ENCODE assay signal across 8 mouse cellular contexts in genomic region chr12:85729022-85729944, GRCm38 (mm10). TPM values are rescaled to one million over a fixed set of nuclear protein-coding genes. Genes with fewer than 3 reads are reported as not detected.
DNase-seq lines count a peak whose midpoint lies in the region; ATAC-seq and TF ChIP-seq lines count a peak whose summit lies in the region.

No protein-coding gene starts in this region.

- H3K4me1 ChIP-seq in forebrain, embryonic 10.5 days, result 0 out of 2 replicates have a peak, but pooled peaks cover 5% of the 10 kb centered on the region
- H3K4me1 ChIP-seq in forebrain, embryonic 15.5 days, result peaks cover 6% of the 10 kb centered on the region; the same call in 1 of the 2 replicates
- H3K4me1 ChIP-seq in small intestine, adult 2 months (ENCODE audit: control insufficient read depth, insufficient read depth, insufficient read length, low read length), result no peaks in the 10 kb centered on the region

- no peak overlapping the region for H3K4me3 ChIP-seq in forebrain, embryonic 10.5 days
- no peak overlapping the region for H3K4me3 ChIP-seq in forebrain, embryonic 15.5 days
- H3K4me3 ChIP-seq in small intestine, adult 2 months (ENCODE audit: low read depth, low read length), result no peak overlapping the region

- no peak for ATAC-seq in forebrain, embryonic 15.5 days (replicated peaks)

- WGBS in forebrain, embryonic 10.5 days, result 40% methylated on average over 17 of the region's 17 CpGs
- 36% methylated on average over 17 of the region's 17 CpGs for WGBS in forebrain, embryonic 15.5 days
- 31% methylated on average over 17 of the region's 17 CpGs for WGBS in small intestine, adult 2 months

- no peaks in the 10 kb centered on the region for H3K36me3 ChIP-seq in forebrain, embryonic 10.5 days (replicated peaks)
- no peaks in the 10 kb centered on the region for H3K36me3 ChIP-seq in forebrain, embryonic 15.5 days
- H3K36me3 ChIP-seq in small intestine, adult 2 months (ENCODE audit: control insufficient read depth, insufficient read depth, low read length), result no peaks in the 10 kb centered on the region

- H3K27ac ChIP-seq in forebrain, embryonic 10.5 days, result no peak overlapping the region
- no peak overlapping the region for H3K27ac ChIP-seq in forebrain, embryonic 15.5 days (replicated peaks)
- H3K27ac ChIP-seq in small intestine, adult 2 months (ENCODE audit: insufficient read depth, low read depth, low read length), result no peak overlapping the region

- no peak overlapping the region for H3K4me2 ChIP-seq in forebrain, embryonic 15.5 days (replicated peaks)

- DNase-seq in forebrain, embryonic 10.5 days (ENCODE audit: extremely low spot score, low spot score), result peak; percentile 58
- DNase-seq in T-cell, adult 2 months (ENCODE audit: low spot score), result peak; percentile 37
- peak; percentile 81 to 82 for DNase-seq in cerebellum, postnatal 14 days
- peak; percentile 55 to 64 for DNase-seq in gastrocnemius, postnatal 4 days (ENCODE audit: low spot score in 2 of 2)
- peak; percentile 54 to 84 for DNase-seq in kidney, postnatal 36 days
- peak; percentile 82 for DNase-seq in lung, postnatal 36 days

- TF ChIP-seq POLR2A in small intestine, adult 2 months (IDR thresholded peaks at IDR 0.05; ENCODE audit: low read depth, low read length), result no peak

- no peaks in the 10 kb centered on the region for H3K27me3 ChIP-seq in forebrain, embryonic 10.5 days (ENCODE audit: poor library complexity, severe bottlenecking)
- no peaks in the 10 kb centered on the region for H3K27me3 ChIP-seq in forebrain, embryonic 15.5 days
- H3K27me3 ChIP-seq in small intestine, adult 2 months (ENCODE audit: control insufficient read depth, insufficient read depth, low read length), result no peaks in the 10 kb centered on the region

- no peak overlapping the region for H3K9ac ChIP-seq in forebrain, embryonic 15.5 days (replicated peaks)

- TF ChIP-seq CTCF in small intestine, adult 2 months (IDR thresholded peaks at IDR 0.05; ENCODE audit: extremely low read depth, insufficient read length, insufficient replicate concordance, low read depth, low read length), result peak; percentile 90; the same call in 1 of the 2 replicates

- no peaks in the 10 kb centered on the region for H3K9me3 ChIP-seq in forebrain, embryonic 10.5 days
- H3K9me3 ChIP-seq in forebrain, embryonic 15.5 days, result no peaks in the 10 kb centered on the region

RNA-seq across cellular contexts. Expression of gene Flvcr2, which starts 17.1 kb away (rescaled TPM):
- polyA plus RNA-seq in forebrain, embryonic 10.5 days (2016; fragmentation: Nextera tagmentation; extraction: Ambion mirVana), result 0.49 and 0.62 TPM in 2 replicates
- 4.2 and 4.4 TPM in 2 replicates for polyA plus RNA-seq in forebrain, embryonic 15.5 days (2015; fragmentation: Nextera tagmentation; extraction: Ambion mirVana)
- 1 to 10 TPM; 3.5 to 3.9 TPM for total RNA-seq in gastrocnemius, postnatal 4 days (2021)
- 1.8 and 3.4 TPM in 2 replicates for polyA plus RNA-seq in small intestine, adult 2 months (2012; rRNA removed)

RNA-seq across cellular contexts. Expression of gene Batf, which starts 42.8 kb away (rescaled TPM):
- 1.3 and 1.5 TPM in 2 replicates for polyA plus RNA-seq in forebrain, embryonic 10.5 days (2016; fragmentation: Nextera tagmentation; extraction: Ambion mirVana)
- 0.40 and 0.66 TPM in 2 replicates for polyA plus RNA-seq in forebrain, embryonic 15.5 days (2015; fragmentation: Nextera tagmentation; extraction: Ambion mirVana)
- total RNA-seq in gastrocnemius, postnatal 4 days (2021), result 1 to 10 TPM in 1 of 2 experiments, under 1 TPM in 1; 0.59 to 1.2 TPM
- polyA plus RNA-seq in small intestine, adult 2 months (2012; rRNA removed), result 4.2 and 7.1 TPM in 2 replicates
